Mouse (Mus musculus) cerebellum, adult 11-12 months (tissue): ENCODE results near the gene Armc2.

Source experiments
- DNase-seq: peaks from one replicate; pipeline ENCODE4 v3.0.0; 2022

Armc2 gene

DNA sequence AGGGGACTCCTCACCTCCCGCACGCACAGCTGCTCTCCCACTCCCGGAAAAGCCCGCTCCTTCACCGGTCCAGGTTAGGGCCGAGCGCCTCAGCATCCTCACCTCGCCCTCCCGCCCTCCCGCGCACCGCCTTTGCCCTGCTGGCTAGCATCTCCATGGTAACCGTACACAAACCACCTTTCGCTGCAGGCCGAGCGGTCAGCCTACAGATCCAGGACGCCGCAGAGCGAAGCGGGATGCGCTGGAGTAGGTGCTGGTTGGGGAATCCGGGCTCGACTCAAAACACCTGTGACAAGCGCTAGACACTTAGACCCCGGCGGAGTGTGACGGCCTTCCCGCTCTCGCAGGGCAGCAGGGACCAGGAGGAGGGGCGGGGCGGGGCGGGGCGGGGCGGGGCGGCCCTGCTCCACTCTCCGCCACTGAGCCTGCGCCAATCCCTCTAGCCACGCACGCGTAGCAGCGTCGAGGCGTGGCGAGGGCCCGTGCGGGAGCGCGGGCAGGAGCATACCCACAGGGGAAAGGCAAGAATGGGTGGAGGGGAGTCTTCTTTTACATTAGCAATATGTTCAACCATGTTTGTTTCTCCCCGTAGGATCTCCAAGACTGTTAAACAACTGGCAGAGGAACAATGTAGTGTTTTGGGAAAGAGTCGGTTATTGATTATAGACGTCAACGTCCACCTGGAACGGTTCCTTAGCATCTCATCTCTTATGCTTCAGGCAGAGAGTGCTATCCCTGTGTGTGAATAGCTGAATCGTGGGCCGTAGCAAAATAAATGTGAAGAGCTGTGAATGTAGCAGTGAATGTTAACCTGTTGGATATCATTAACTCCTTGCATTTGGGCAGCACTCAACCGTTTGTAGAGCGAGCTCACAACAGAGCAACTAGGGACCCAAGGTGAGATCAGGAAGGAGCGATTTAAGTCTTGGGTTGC, at the start of gene Armc2:
Gene Armc2, minus strand, starts transcription at position 427 of the 934 bp plus-strand sequence.
- peak; percentile 83 for DNase-seq

DNA sequence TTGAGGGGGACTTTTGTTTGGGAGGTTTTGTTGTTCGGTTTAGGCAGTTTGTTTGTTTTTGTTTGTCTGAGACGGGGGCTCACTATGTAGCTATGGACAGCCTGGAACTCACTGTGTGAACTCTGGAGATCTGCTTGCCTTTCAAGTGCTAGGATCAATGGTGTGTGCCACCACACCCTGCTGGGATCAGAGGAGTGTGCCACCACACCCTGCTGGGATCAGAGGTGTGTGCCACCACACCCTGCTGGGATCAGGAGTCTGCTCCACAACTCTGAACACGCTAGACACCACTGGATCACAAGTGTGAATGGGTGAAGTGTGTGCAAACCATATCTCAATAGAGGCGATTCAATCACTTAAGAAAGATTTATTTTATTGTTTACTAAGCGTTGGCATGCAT, 46.2 kb upstream of the Armc2 start:
- no peak for DNase-seq

DNA sequence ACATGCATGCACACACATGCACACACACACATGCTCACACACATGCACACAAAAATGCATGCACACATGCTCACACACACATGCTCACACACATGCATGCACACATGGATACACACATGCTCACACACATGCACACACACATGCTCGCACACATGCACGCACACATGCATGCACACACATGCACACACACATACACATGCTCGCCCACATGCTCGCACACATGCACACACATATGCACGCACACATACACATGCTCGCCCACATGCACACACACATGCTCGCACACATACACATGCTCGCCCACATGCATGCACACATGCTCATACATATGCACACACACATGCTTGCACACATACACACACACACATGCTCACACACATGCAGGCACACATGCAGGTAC, 41.3 kb upstream of the Armc2 start:
- no peak for DNase-seq

DNA sequence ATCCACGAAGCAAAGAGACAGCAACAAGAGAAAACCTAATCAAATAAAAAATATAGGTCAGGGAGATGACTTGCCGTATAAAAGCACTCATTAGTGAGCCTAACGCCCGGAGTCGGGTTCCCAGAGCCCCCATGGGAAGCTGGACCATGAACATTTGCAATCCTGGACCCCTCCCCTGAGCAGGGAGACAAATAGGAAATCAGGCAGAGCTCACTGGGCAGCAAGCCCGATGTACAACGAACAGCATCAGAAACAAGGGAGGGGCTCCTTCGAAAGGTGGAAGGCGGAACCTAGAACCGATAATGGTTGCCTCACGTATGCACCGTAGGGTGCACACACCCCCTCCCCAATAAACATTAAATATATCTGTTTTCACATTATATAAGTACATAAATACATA, 39.5 kb upstream of the Armc2 start:
- no peak for DNase-seq

- DNase-seq = no peak
These were observed 39.0 kb upstream of the Armc2 start for GRCm38 (mm10) chr10:42057231-42057601.

GRCm38 (mm10) chr10:42056486-42057230, 38.4 kb upstream of the Armc2 start:
- DNase-seq = no peak

- no peak for DNase-seq
These were observed 37.3 kb upstream of the Armc2 start for GRCm38 (mm10) chr10:42055224-42056165.

DNA sequence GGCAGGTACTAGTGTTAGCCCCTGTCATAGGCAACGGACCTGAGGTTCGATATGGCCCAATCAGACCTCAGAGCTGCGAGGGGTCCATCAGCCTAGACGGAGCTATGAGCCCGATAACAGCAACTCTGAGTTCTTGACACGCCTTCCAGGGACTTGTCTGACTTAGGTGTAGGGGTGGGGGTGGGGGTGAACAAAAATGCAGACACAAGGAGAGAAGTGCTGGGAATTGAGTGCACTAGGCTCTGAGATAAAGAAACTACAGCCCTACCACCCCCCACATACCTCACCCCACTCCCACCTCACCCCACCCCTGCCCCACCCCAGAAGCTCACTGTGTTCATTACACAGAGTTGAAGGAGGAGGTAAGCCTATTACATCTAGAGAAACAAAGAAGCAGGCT, 32.8 kb upstream of the Armc2 start:
- no peak for DNase-seq

GRCm38 (mm10) chr10:42048648-42049047, 30.4 kb upstream of the Armc2 start:
- no peak for DNase-seq

DNA sequence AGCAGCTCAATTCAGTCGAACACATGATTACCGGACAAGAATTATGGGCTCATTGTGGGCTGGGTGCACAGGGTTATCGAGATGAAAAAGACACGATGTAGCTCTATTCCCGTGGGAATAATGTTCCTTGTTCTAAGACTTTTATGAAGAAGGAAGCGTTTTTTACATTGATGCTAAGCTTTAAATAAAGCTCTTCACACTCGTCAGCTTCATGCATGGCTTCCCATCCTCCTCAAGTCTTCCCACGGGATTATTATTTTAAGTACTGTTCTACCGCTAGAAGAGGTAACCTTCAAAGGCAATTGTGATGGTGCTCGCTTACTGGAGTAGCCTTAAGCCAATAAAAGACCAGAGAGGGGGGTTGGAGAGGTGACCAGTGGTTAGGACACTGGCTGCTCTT, 26.3 kb upstream of the Armc2 start:
- no peak for DNase-seq

DNA sequence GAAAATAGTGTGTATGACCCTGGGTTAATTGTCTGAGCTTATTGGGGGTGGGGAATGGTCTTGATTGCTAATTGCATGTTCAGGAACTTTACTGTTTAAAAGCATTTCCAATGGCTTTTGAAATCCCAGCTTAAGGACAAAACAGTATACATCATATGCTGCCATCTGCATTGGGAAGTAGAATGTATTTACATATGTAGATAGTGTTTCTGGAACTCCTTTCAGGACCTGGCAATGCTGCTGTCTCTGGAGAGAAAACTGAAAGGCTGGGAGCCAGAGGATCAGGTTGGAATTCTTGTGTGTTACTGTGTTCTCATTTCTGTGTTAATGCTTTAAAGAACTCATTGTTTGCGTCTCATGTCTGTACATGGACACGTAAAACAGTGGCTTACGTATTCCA, 25.1 kb upstream of the Armc2 start:
- no peak for DNase-seq

GRCm38 (mm10) chr10:42042881-42043280, 24.6 kb upstream of the Armc2 start:
- no peak for DNase-seq

GRCm38 (mm10) chr10:42042087-42042486, 23.8 kb upstream of the Armc2 start:
- DNase-seq = no peak

DNA sequence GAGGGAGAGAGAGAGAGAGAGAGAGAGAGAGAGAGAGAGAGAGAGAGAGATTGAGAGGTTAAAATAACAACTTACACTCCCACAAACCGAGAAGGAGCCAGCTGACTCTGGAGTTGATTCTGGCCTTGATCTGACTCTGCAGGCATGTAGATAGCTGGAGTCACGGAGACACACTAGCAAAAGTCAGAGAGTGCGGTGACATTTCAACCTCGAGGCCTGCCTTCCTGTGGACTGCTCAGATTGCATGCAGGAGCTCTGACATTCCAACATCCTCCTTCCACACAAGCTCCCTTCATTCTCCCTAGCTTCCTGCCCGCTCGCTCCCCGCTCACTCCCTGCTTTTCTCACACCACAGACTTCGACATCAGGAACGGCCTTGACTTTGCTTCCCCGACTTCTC, 20.3 kb upstream of the Armc2 start:
- no peak for DNase-seq

- DNase-seq = no peak
These were observed 19.1 kb upstream of the Armc2 start for GRCm38 (mm10) chr10:42037301-42037870.

- DNase-seq = no peak
These were observed 18.6 kb upstream of the Armc2 start for GRCm38 (mm10) chr10:42036846-42037245.

- DNase-seq = no peak
These were observed 15.3 kb upstream of the Armc2 start for GRCm38 (mm10) chr10:42033571-42033970.

DNA sequence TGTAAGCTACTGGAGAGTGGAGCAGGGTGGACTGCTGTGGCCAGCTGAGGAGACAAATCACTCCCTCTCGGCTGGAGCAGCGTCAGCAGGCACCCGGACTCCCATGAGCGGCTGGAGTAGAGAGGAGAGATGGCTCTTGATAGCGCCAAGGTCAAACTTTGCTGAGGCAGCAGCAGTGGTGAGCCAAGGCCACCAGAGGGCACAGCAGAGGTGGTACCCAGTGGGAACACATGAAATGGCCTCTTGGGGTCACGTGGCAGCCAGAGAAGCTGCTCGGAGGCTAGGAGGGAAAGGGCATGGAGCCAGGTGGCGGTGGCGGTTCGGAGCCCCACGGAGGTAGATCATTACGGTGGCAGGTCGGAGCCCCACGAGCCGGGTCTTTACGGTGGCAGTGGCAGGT, 12.8 kb upstream of the Armc2 start:
- DNase-seq = peak; percentile 91

- DNase-seq = no peak
These were observed 11.3 kb upstream of the Armc2 start for GRCm38 (mm10) chr10:42029502-42029901.

DNA sequence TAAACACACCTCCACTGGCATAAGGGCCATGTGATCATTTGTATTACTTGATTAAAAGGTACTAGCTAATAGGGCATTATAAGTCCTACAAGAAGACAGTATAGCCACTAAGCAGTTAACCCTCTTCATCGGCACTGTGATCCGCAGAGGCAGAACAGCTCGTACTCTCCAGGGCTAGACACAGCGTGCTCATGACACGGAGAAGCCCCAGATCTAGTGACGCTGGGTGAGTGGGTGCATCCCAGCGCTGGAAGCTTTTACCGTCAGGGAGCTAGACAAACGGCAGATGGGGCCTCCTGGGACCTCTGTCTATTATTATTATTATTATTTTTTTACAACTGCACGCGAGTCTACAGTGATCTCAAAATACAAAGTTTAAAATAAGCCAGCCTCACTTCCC, 9.1 kb upstream of the Armc2 start:
- DNase-seq = no peak

DNA sequence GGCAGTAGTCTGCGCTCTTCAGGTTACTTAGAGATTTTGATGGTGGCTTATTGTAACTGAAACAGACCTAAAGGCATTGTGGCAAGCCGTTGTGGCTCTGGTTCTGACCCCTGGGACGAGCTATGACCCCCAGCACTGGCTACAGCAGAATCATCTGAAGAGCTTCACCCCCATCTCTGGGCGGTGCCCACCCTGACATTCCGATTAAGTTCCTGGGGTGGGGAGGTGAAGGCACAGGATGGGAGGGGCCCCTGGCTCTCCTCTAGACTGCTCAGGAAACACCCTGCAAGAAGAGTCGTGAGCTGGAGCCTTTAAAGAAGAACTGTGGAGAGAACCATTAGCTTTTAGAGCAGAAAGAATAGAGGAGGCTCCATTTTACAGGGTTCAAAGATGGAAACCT, 6.2 kb upstream of the Armc2 start:
- DNase-seq = no peak

DNA sequence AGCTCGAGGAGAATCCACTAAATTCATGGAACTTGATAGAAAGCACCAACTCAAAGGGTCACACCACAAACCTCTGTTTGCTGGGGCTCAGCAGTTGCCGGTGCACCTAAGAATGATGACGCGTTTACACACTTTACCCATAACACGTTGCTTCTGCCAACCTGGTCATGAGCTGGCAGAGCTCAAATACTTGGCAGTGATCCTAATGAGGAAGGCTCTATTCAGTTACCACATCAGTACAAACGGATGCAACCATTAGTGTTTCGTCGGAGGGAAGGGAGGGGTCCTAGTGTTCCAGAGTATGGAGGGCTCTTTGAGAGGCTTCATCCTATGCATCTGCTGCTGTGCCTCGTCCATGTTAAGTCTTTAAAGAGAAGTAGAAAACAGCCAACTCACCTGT, 3.3 kb upstream of the Armc2 start:
- DNase-seq = no peak

DNA sequence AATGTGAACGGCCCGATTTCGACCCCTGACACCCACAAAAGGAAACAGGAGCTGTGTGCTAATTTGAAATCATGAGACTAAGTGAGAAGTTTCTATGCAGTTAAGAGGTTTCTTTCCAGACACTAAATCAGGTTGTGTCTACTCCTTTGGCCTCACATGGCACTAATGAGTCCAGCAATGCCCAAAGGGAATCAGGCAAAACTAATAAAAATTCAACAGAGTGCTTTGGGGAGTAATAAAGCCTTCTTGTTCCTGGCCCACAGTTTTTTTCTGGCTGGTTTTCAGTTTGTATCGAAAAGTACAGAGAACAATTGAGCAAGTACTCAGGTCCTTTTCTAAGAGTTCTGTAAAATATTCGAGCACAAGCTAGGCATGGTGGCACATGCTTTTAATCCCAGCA, 4.2 kb downstream of the Armc2 start:
- no peak for DNase-seq
